Comparison of ENCODE assay signal across 36 mouse cellular contexts in the genomic region with DNA sequence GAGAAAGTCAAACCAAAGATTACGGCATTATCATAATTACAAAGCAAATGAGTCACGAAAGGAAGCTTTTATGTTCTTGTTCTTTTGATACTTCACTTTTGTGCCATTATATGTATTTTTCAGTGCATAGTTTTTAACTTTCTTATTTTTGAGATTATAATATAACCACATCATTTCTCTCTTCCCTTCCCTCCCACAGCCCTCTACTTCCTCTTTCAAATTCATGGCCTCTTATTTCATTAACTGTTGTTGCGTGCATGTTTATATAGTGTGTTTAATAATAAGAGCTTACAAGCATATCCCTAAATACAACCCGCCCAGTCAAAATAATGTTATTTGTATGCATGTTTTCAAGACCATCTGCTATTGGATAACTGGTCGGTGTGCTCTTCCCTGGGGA. TPM values are rescaled to one million over a fixed set of nuclear protein-coding genes. Genes with fewer than 3 reads are reported as not detected.
A peak's percentile ranks its signal among the peaks of the same experiment; 100 is the strongest.
DNase-seq lines count a peak whose midpoint lies in the region; ATAC-seq and TF ChIP-seq lines count a peak whose summit lies in the region.
"Had no signal": no experiment of that assay in that cellular context is flagged by ENCODE, and none has a peak within 500 bp of the region (broad histone marks: within the 10 kb centered on the region; RNA-seq: fewer than 3 reads in every experiment).

No protein-coding gene starts in this region.

- peak; percentile 45 for ATAC-seq in granulocyte monocyte progenitor cell, adult 5-6 weeks (replicated peaks; ENCODE audit: poor library complexity, severe bottlenecking)
- ATAC-seq in megakaryocyte progenitor cell, adult 5-6 weeks (replicated peaks; ENCODE audit: poor library complexity): peak; percentile 54; the same call in 1 of the 2 replicates
- no peak for ATAC-seq in forebrain, embryonic 11.5 days (replicated peaks; ENCODE audit: low FRiP score)
- ATAC-seq: CD4-positive, CD25-positive, alpha-beta regulatory T cell, adult 4 months; forebrain, embryonic 14.5 days; forebrain, postnatal 0 days; Patski had no signal

- peak; percentile 69 for DNase-seq in MEL (ENCODE audit: low read depth, low spot score)
- no peak for DNase-seq in embryo, embryonic 11 days
- no peak for DNase-seq in left cerebral cortex, adult 18-20 months (ENCODE audit: low spot score in 2 of 2)
- DNase-seq in forebrain, embryonic 11.5 days (ENCODE audit: low spot score): no peak
- DNase-seq: adrenal gland, postnatal 10 days; adrenal gland, postnatal 36 days; cerebellum, adult 11 months; cerebellum, adult 2 months; cerebellum, adult 9-11 months; cerebellum, postnatal 25 days; forebrain, postnatal 0 days; gastrocnemius, adult 2 months; gastrocnemius, postnatal 14 days; heart, adult 2 months; heart, postnatal 14 days; heart, postnatal 4 days; kidney, adult 11 months had no signal

- no peak for TF ChIP-seq POLR2A in MEL (IDR thresholded peaks at IDR 0.05; ENCODE audit: control insufficient read depth in 1 of 2, insufficient read depth in 1 of 2, low read depth in 1 of 2, low read length in 2 of 2, poor library complexity in 1 of 2)

- no peak overlapping the region for H3K27ac ChIP-seq in MEL (ENCODE audit: control insufficient read depth, low read depth, low read length)
- H3K27ac ChIP-seq in forebrain, embryonic 11.5 days (ENCODE audit: low read depth, low read length): no peak overlapping the region
- H3K27ac ChIP-seq: forebrain, embryonic 10.5 days; gastrocnemius, adult 2 months; heart, adult 2 months; heart, embryonic 10.5 days; heart, embryonic 13.5 days; hindbrain, embryonic 12.5 days; hindbrain, embryonic 15.5 days had no signal

- TF ChIP-seq EP300 in MEL (IDR thresholded peaks at IDR 0.05; ENCODE audit: low read depth in 1 of 2, low read length in 2 of 2): peak in 1 of 2 experiments; percentile 17; a peak in 1 of 4 replicates

- WGBS in forebrain, embryonic 11.5 days: 91% methylated on average over 5 of the region's 5 CpGs

- no peak for TF ChIP-seq RAD21 in MEL (IDR thresholded peaks at IDR 0.05; ENCODE audit: low read depth, low read length)

- no peak overlapping the region for H3K4me3 ChIP-seq in MEL (ENCODE audit: control insufficient read depth in 1 of 2, insufficient read depth in 1 of 2, low read depth in 2 of 2, low read length in 2 of 2)
- H3K4me3 ChIP-seq in forebrain, embryonic 11.5 days (ENCODE audit: low read depth, low read length): no peak overlapping the region
- H3K4me3 ChIP-seq: forebrain, embryonic 10.5 days; gastrocnemius, adult 2 months; heart, adult 2 months; heart, embryonic 10.5 days; heart, embryonic 13.5 days; hindbrain, embryonic 12.5 days; hindbrain, embryonic 15.5 days had no signal

- no peaks in the 10 kb centered on the region for H3K27me3 ChIP-seq in MEL (ENCODE audit: control insufficient read depth in 1 of 2, insufficient read depth in 2 of 2, low read length in 2 of 2)
- no peaks in the 10 kb centered on the region for H3K27me3 ChIP-seq in forebrain, embryonic 11.5 days (ENCODE audit: control insufficient read depth, insufficient read depth, low read length)
- H3K27me3 ChIP-seq: heart, embryonic 13.5 days; hindbrain, embryonic 12.5 days; hindbrain, embryonic 15.5 days; Patski had no signal

- peaks cover 0 to 7% of the 10 kb centered on the region in 2 experiments; a peak in 2 of 4 replicates for H3K36me3 ChIP-seq in MEL (ENCODE audit: control insufficient read depth in 1 of 2, insufficient read depth in 2 of 2, low read length in 2 of 2)
- no peaks in the 10 kb centered on the region for H3K36me3 ChIP-seq in forebrain, embryonic 11.5 days (ENCODE audit: control insufficient read depth, insufficient read depth, low read length)
- H3K36me3 ChIP-seq: forebrain, embryonic 10.5 days; heart, embryonic 10.5 days; heart, embryonic 13.5 days; hindbrain, embryonic 12.5 days; hindbrain, embryonic 15.5 days had no signal

- H3K79me2 ChIP-seq in MEL (ENCODE audit: control insufficient read depth, insufficient read depth, low read length, poor library complexity): no peaks in the 10 kb centered on the region

- no peak overlapping the region for H3K4me2 ChIP-seq in forebrain, embryonic 11.5 days (ENCODE audit: low read depth, low read length, severe bottlenecking)
- H3K4me2 ChIP-seq: heart, embryonic 13.5 days; hindbrain, embryonic 12.5 days; hindbrain, embryonic 15.5 days had no signal

- TF ChIP-seq CTCF in MEL (IDR thresholded peaks at IDR 0.05 in 2 of 3, conservative IDR thresholded peaks at IDR 0.05 in 1 of 3; ENCODE audit: control insufficient read depth in 1 of 3, insufficient read depth in 1 of 3, low read depth in 2 of 3, low read length in 3 of 3, poor library complexity in 1 of 3, severe bottlenecking in 1 of 3): no peak

- no peaks in the 10 kb centered on the region for H3K9me3 ChIP-seq in MEL (replicated peaks; ENCODE audit: insufficient read depth, low read length)
- H3K9me3 ChIP-seq in forebrain, embryonic 11.5 days (ENCODE audit: control insufficient read depth, low read length): no peaks in the 10 kb centered on the region
- H3K9me3 ChIP-seq: forebrain, embryonic 10.5 days; heart, embryonic 10.5 days; heart, embryonic 13.5 days; hindbrain, embryonic 12.5 days; hindbrain, embryonic 15.5 days had no signal

- H3K9ac ChIP-seq in MEL (ENCODE audit: control insufficient read depth, low read depth, low read length, poor library complexity, severe bottlenecking): no peak overlapping the region
- H3K9ac ChIP-seq in forebrain, embryonic 11.5 days (ENCODE audit: low read length): no peak overlapping the region
- H3K9ac ChIP-seq: forebrain, postnatal 0 days; heart, embryonic 13.5 days; hindbrain, embryonic 12.5 days; hindbrain, embryonic 15.5 days had no signal

- peaks cover 3 to 8% of the 10 kb centered on the region in 2 experiments; a peak in 2 of 4 replicates for H3K4me1 ChIP-seq in MEL (ENCODE audit: control insufficient read depth in 1 of 2, insufficient read depth in 2 of 2, low read length in 2 of 2)
- H3K4me1 ChIP-seq in forebrain, embryonic 11.5 days (replicated peaks; ENCODE audit: control insufficient read depth, insufficient read depth, low read length): no peaks in the 10 kb centered on the region
- H3K4me1 ChIP-seq: forebrain, embryonic 10.5 days; hindbrain, embryonic 12.5 days; hindbrain, embryonic 15.5 days had no signal

RNA-seq across cellular contexts. Expression of a gene that starts 9.1 kb away (rescaled TPM):
- total RNA-seq in MEL (2012; rRNA removed): not detected in 2 replicates
- polyA plus RNA-seq in MEL (2012; ENCODE audit: insufficient read depth in 1 of 2, insufficient read length in 2 of 2, low read depth in 1 of 2, low replicate concordance in 2 of 2, missing spikeins in 1 of 2): not detected
- total RNA-seq in granulocyte monocyte progenitor cell, adult 5-6 weeks (2014; fragmentation: Nextera tagmentation): not detected in 2 replicates
- not detected in 2 replicates for total RNA-seq in granulocyte monocyte progenitor cell, adult 5-6 weeks (2017)
- total RNA-seq in megakaryocyte progenitor cell, adult 5-6 weeks (2015): not detected in 2 replicates
- not detected in 2 replicates for total RNA-seq in megakaryocyte progenitor cell, adult 5-6 weeks (2017)
- not detected for total RNA-seq in left cerebral cortex, adult 18-20 months (2021)
- polyA plus RNA-seq in forebrain, embryonic 11.5 days (2014; fragmentation: Nextera tagmentation; extraction: Ambion mirVana): not detected in 2 replicates
- total RNA-seq: adrenal gland, adult 18-20 months; adrenal gland, postnatal 10 days; adrenal gland, postnatal 36 days; forebrain, postnatal 0 days; gastrocnemius, postnatal 14 days; heart, adult 2 months; heart, postnatal 14 days; heart, postnatal 4 days had no signal
- polyA plus RNA-seq: C2C12; CD4-positive, CD25-positive, alpha-beta regulatory T cell, adult 4 months; cerebellum, adult 2 months; cortical plate, adult 2 months; embryonic facial prominence, embryonic 11.5 days; embryonic facial prominence, embryonic 14.5 days; forebrain, embryonic 10.5 days; forebrain, embryonic 14.5 days; forebrain, postnatal 0 days; frontal cortex, adult 2 months; heart, adult 2 months; heart, embryonic 10.5 days; heart, embryonic 13.5 days; heart, embryonic 16.5 days; hindbrain, embryonic 12.5 days; hindbrain, embryonic 15.5 days; intestine, embryonic 14.5 days; Patski had no signal

RNA-seq across cellular contexts. Expression of a gene that starts 15.1 kb away (rescaled TPM):
- total RNA-seq in MEL (2012; rRNA removed): 0.19 TPM in 1 of 2 replicates, not detected in the other
- under 1 TPM in 1 of 2 experiments, not detected in 1; 0.25 TPM for polyA plus RNA-seq in MEL (2012; ENCODE audit: insufficient read depth in 1 of 2, insufficient read length in 2 of 2, low read depth in 1 of 2, low replicate concordance in 2 of 2, missing spikeins in 1 of 2)
- not detected in 2 replicates for total RNA-seq in granulocyte monocyte progenitor cell, adult 5-6 weeks (2014; fragmentation: Nextera tagmentation)
- not detected in 2 replicates for total RNA-seq in granulocyte monocyte progenitor cell, adult 5-6 weeks (2017)
- not detected in 2 replicates for total RNA-seq in megakaryocyte progenitor cell, adult 5-6 weeks (2015)
- 1.3 TPM in 1 of 2 replicates, not detected in the other for total RNA-seq in megakaryocyte progenitor cell, adult 5-6 weeks (2017)
- total RNA-seq in left cerebral cortex, adult 18-20 months (2021): not detected
- not detected in 2 replicates for polyA plus RNA-seq in forebrain, embryonic 11.5 days (2014; fragmentation: Nextera tagmentation; extraction: Ambion mirVana)
- total RNA-seq: adrenal gland, adult 18-20 months; adrenal gland, postnatal 10 days; adrenal gland, postnatal 36 days; forebrain, postnatal 0 days; gastrocnemius, postnatal 14 days; heart, adult 2 months; heart, postnatal 14 days; heart, postnatal 4 days had no signal
- polyA plus RNA-seq: C2C12; CD4-positive, CD25-positive, alpha-beta regulatory T cell, adult 4 months; cerebellum, adult 2 months; cortical plate, adult 2 months; embryonic facial prominence, embryonic 11.5 days; embryonic facial prominence, embryonic 14.5 days; forebrain, embryonic 10.5 days; forebrain, embryonic 14.5 days; forebrain, postnatal 0 days; frontal cortex, adult 2 months; gonadal fat pad, adult 2 months; heart, adult 2 months; heart, embryonic 13.5 days; heart, embryonic 16.5 days; hindbrain, embryonic 15.5 days; Patski had no signal

RNA-seq across cellular contexts. Expression of a gene that starts 20.8 kb away (rescaled TPM):
- not detected in 2 replicates for total RNA-seq in MEL (2012; rRNA removed)
- under 1 TPM in 1 of 2 experiments, not detected in 1; 0.18 TPM for polyA plus RNA-seq in MEL (2012; ENCODE audit: insufficient read depth in 1 of 2, insufficient read length in 2 of 2, low read depth in 1 of 2, low replicate concordance in 2 of 2, missing spikeins in 1 of 2)
- not detected in 2 replicates for total RNA-seq in granulocyte monocyte progenitor cell, adult 5-6 weeks (2014; fragmentation: Nextera tagmentation)
- total RNA-seq in granulocyte monocyte progenitor cell, adult 5-6 weeks (2017): not detected in 2 replicates
- total RNA-seq in megakaryocyte progenitor cell, adult 5-6 weeks (2015): not detected in 2 replicates
- total RNA-seq in megakaryocyte progenitor cell, adult 5-6 weeks (2017): not detected in 2 replicates
- total RNA-seq in left cerebral cortex, adult 18-20 months (2021): not detected
- polyA plus RNA-seq in forebrain, embryonic 11.5 days (2014; fragmentation: Nextera tagmentation; extraction: Ambion mirVana): not detected in 2 replicates
- total RNA-seq: adrenal gland, adult 18-20 months; adrenal gland, postnatal 10 days; adrenal gland, postnatal 36 days; forebrain, postnatal 0 days; gastrocnemius, adult 2 months; heart, adult 2 months; heart, postnatal 14 days; heart, postnatal 4 days had no signal
- polyA plus RNA-seq: CD4-positive, CD25-positive, alpha-beta regulatory T cell, adult 4 months; cerebellum, adult 2 months; cortical plate, adult 2 months; embryonic facial prominence, embryonic 11.5 days; forebrain, embryonic 10.5 days; forebrain, embryonic 14.5 days; forebrain, postnatal 0 days; frontal cortex, adult 2 months; heart, adult 2 months; heart, embryonic 13.5 days; heart, embryonic 16.5 days; hindbrain, embryonic 12.5 days; hindbrain, embryonic 15.5 days; intestine, embryonic 14.5 days; Patski had no signal

RNA-seq across cellular contexts. Expression of a gene that starts 26.9 kb away (rescaled TPM):
- total RNA-seq in MEL (2012; rRNA removed): 0.08 TPM in 1 of 2 replicates, not detected in the other
- polyA plus RNA-seq in MEL (2012; ENCODE audit: insufficient read depth in 1 of 2, insufficient read length in 2 of 2, low read depth in 1 of 2, low replicate concordance in 2 of 2, missing spikeins in 1 of 2): not detected
- total RNA-seq in granulocyte monocyte progenitor cell, adult 5-6 weeks (2014; fragmentation: Nextera tagmentation): not detected in 2 replicates
- total RNA-seq in granulocyte monocyte progenitor cell, adult 5-6 weeks (2017): 0.47 TPM in 1 of 2 replicates, not detected in the other
- total RNA-seq in megakaryocyte progenitor cell, adult 5-6 weeks (2015): 0.30 TPM in 1 of 2 replicates, not detected in the other
- total RNA-seq in megakaryocyte progenitor cell, adult 5-6 weeks (2017): not detected in 2 replicates
- total RNA-seq in left cerebral cortex, adult 18-20 months (2021): not detected
- polyA plus RNA-seq in forebrain, embryonic 11.5 days (2014; fragmentation: Nextera tagmentation; extraction: Ambion mirVana): 0.16 and 0.19 TPM in 2 replicates
- total RNA-seq: adrenal gland, adult 18-20 months; adrenal gland, postnatal 10 days; adrenal gland, postnatal 36 days; forebrain, postnatal 0 days; heart, adult 2 months; heart, postnatal 14 days had no signal
- polyA plus RNA-seq: CD4-positive, CD25-positive, alpha-beta regulatory T cell, adult 4 months; cerebellum, adult 2 months; cortical plate, adult 2 months; embryonic facial prominence, embryonic 14.5 days; forebrain, embryonic 14.5 days; forebrain, postnatal 0 days; frontal cortex, adult 2 months; heart, adult 2 months; heart, embryonic 16.5 days; hindbrain, embryonic 12.5 days; hindbrain, embryonic 15.5 days; Patski had no signal

RNA-seq across cellular contexts. Expression of a gene that starts 36.7 kb away (rescaled TPM):
- 0.19 and 0.26 TPM in 2 replicates for total RNA-seq in MEL (2012; rRNA removed)
- under 1 TPM in 1 of 2 experiments, not detected in 1; 0.25 TPM for polyA plus RNA-seq in MEL (2012; ENCODE audit: insufficient read depth in 1 of 2, insufficient read length in 2 of 2, low read depth in 1 of 2, low replicate concordance in 2 of 2, missing spikeins in 1 of 2)
- not detected in 2 replicates for total RNA-seq in granulocyte monocyte progenitor cell, adult 5-6 weeks (2014; fragmentation: Nextera tagmentation)
- not detected in 2 replicates for total RNA-seq in granulocyte monocyte progenitor cell, adult 5-6 weeks (2017)
- 0.20 TPM in 1 of 2 replicates, not detected in the other for total RNA-seq in megakaryocyte progenitor cell, adult 5-6 weeks (2015)
- not detected in 2 replicates for total RNA-seq in megakaryocyte progenitor cell, adult 5-6 weeks (2017)
- total RNA-seq in left cerebral cortex, adult 18-20 months (2021): not detected
- polyA plus RNA-seq in forebrain, embryonic 11.5 days (2014; fragmentation: Nextera tagmentation; extraction: Ambion mirVana): 0.87 and 1.00 TPM in 2 replicates
- total RNA-seq: adrenal gland, adult 18-20 months; adrenal gland, postnatal 10 days; adrenal gland, postnatal 36 days; forebrain, postnatal 0 days; gastrocnemius, adult 2 months had no signal
- polyA plus RNA-seq: CD4-positive, CD25-positive, alpha-beta regulatory T cell, adult 4 months; cerebellum, adult 2 months; cortical plate, adult 2 months; forebrain, embryonic 14.5 days; forebrain, postnatal 0 days; frontal cortex, adult 2 months; hindbrain, embryonic 15.5 days; Patski had no signal
